Mouse (Mus musculus): ENCODE data around the gene Gspt1. TPM values are rescaled to one million over a fixed set of nuclear protein-coding genes. Genes with fewer than 3 reads are reported as not detected.

Gene Gspt1
- total and polyA plus RNA-seq, 3 experiments, result 111 to 886 (median 147) TPM

GRCm38 (mm10) chr16:11245767-11246166 lies 8.4 kb downstream of the Gspt1 start:
- no peak overlapping the region for H3K9ac ChIP-seq (ENCODE audit: insufficient read depth, low read depth)

GRCm38 (mm10) chr16:11242401-11242800 lies 11.7 kb downstream of the Gspt1 start:
- in situ Hi-C loops (cut with MboI; ENCODE audit: low pct_ligation_motif_present, low pct_unique_long_range_greater_than_20kb, low sequenced_read_pairs) (no loop called here), dilution Hi-C loops (cut with MboI; ENCODE audit: extremely low pct_ligation_motif_present, extremely low pct_unique_long_range_greater_than_20kb, low sequenced_read_pairs) (no loop called here)
- no peak overlapping the region for H3K4me2 ChIP-seq (ENCODE audit: insufficient read depth, low read depth, poor library complexity, severe bottlenecking)
- no peaks in the 10 kb centered on the region for H3K27me3 ChIP-seq (replicated peaks)
- peaks cover 0 to 29% of the 10 kb centered on the region in 2 experiments; a peak in 2 of 4 replicates for H3K4me1 ChIP-seq (ENCODE audit: control insufficient read depth in 1 of 2, insufficient read depth in 2 of 2)
- no peaks in the 10 kb centered on the region for H3K9me3 ChIP-seq (replicated peaks; ENCODE audit: low read length)
- no peak for TF ChIP-seq ZNF384 (IDR thresholded peaks at IDR 0.05; ENCODE audit: low read depth, low read length)
- TF ChIP-seq USF1 (IDR thresholded peaks at IDR 0.05; ENCODE audit: low read depth, low read length), result no peak
- TF ChIP-seq TCF12 (IDR thresholded peaks at IDR 0.05; ENCODE audit: low read depth, low read length), result no peak
- TF ChIP-seq HCFC1 (IDR thresholded peaks at IDR 0.05; ENCODE audit: low read depth, low read length), result no peak
- TF ChIP-seq E2F4 (IDR thresholded peaks at IDR 0.05; ENCODE audit: insufficient replicate concordance, low read depth, low read length), result no peak
- TF ChIP-seq ETS1 (conservative IDR thresholded peaks at IDR 0.05; ENCODE audit: low read depth, low read length), result no peak
- TF ChIP-seq JUN (IDR thresholded peaks at IDR 0.05; ENCODE audit: insufficient read depth, low read depth, low read length), result no peak
- TF ChIP-seq ZMIZ1 (IDR thresholded peaks at IDR 0.05; ENCODE audit: low read depth, low read length), result no peak
- no peak for TF ChIP-seq BHLHE40 (IDR thresholded peaks at IDR 0.05; ENCODE audit: low read depth, low read length)
- no peak for TF ChIP-seq EP300 (IDR thresholded peaks at IDR 0.05; ENCODE audit: low read length)
- TF ChIP-seq ZC3H11A (IDR thresholded peaks at IDR 0.05; ENCODE audit: low read depth, low read length), result no peak
- TF ChIP-seq SMC3 (IDR thresholded peaks at IDR 0.05; ENCODE audit: low read depth, low read length), result no peak
- no peak for TF ChIP-seq IRF4 (IDR thresholded peaks at IDR 0.05; ENCODE audit: low read depth, low read length)
- TF ChIP-seq TBP (conservative IDR thresholded peaks at IDR 0.05; ENCODE audit: low read depth, low read length), result no peak
- TF ChIP-seq MEF2A (IDR thresholded peaks at IDR 0.05; ENCODE audit: borderline replicate concordance, low read depth, low read length), result no peak
- H3K4me3 ChIP-seq (replicated peaks in 1 of 3; ENCODE audit: low read depth in 2 of 3, low read length in 2 of 3, poor library complexity in 1 of 3), result no peak overlapping the region
- DNase-seq (ENCODE audit: extremely low read depth), result no peak
- no peak overlapping the region for H3K27ac ChIP-seq (ENCODE audit: insufficient read depth, low read depth)
- H3K79me2 ChIP-seq (replicated peaks; ENCODE audit: control insufficient read depth, extremely low read depth, insufficient read depth, poor library complexity, severe bottlenecking), result peaks cover 83% of the 10 kb centered on the region
- no peak overlapping the region for H3K9ac ChIP-seq (ENCODE audit: insufficient read depth, low read depth)
- H3K36me3 ChIP-seq (replicated peaks in 1 of 2; ENCODE audit: control insufficient read depth in 1 of 2, insufficient read depth in 1 of 2, low read length in 1 of 2), result peaks cover 9 to 63% of the 10 kb centered on the region in 2 experiments

More at GRCm38 (mm10) chr16:11245767-11246166, 8.4 kb downstream of the Gspt1 start:
- H3K9me3 ChIP-seq (replicated peaks; ENCODE audit: low read length), result no peaks in the 10 kb centered on the region
- H3K27me3 ChIP-seq (replicated peaks), result no peaks in the 10 kb centered on the region
- dilution Hi-C loops (cut with MboI; ENCODE audit: extremely low pct_ligation_motif_present, extremely low pct_unique_long_range_greater_than_20kb, low sequenced_read_pairs), result no loop called here
- in situ Hi-C loops (cut with MboI; ENCODE audit: low pct_ligation_motif_present, low pct_unique_long_range_greater_than_20kb, low sequenced_read_pairs), result no loop called here
- H3K4me2 ChIP-seq (ENCODE audit: insufficient read depth, low read depth, poor library complexity, severe bottlenecking), result no peak overlapping the region
- peaks cover 2 to 41% of the 10 kb centered on the region in 2 experiments; a peak in 3 of 4 replicates for H3K4me1 ChIP-seq (ENCODE audit: control insufficient read depth in 1 of 2, insufficient read depth in 2 of 2)
- peak overlapping the region; percentile 24; the same call in 1 of the 2 replicates for H3K27ac ChIP-seq (ENCODE audit: insufficient read depth, low read depth)
- DNase-seq (ENCODE audit: extremely low read depth), result no peak
- no peak overlapping the region for H3K4me3 ChIP-seq (replicated peaks in 1 of 3; ENCODE audit: low read depth in 2 of 3, low read length in 2 of 3, poor library complexity in 1 of 3)
- H3K36me3 ChIP-seq (replicated peaks in 1 of 2; ENCODE audit: control insufficient read depth in 1 of 2, insufficient read depth in 1 of 2, low read length in 1 of 2), result peaks cover 4 to 60% of the 10 kb centered on the region in 2 experiments
- peaks cover 89% of the 10 kb centered on the region for H3K79me2 ChIP-seq (replicated peaks; ENCODE audit: control insufficient read depth, extremely low read depth, insufficient read depth, poor library complexity, severe bottlenecking)
- TF ChIP-seq KAT2A (IDR thresholded peaks at IDR 0.05; ENCODE audit: insufficient replicate concordance, low read length) (no peak), ZMIZ1 (IDR thresholded peaks at IDR 0.05; ENCODE audit: low read depth, low read length) (no peak), USF2 (conservative IDR thresholded peaks at IDR 0.05; ENCODE audit: low read depth, low read length) (no peak), POLR2AphosphoS2 (IDR thresholded peaks at IDR 0.05; ENCODE audit: low read depth, low read length) (no peak), E2F4 (IDR thresholded peaks at IDR 0.05; ENCODE audit: insufficient replicate concordance, low read depth, low read length) (no peak), ZNF384 (IDR thresholded peaks at IDR 0.05; ENCODE audit: low read depth, low read length) (no peak), TCF12 (IDR thresholded peaks at IDR 0.05; ENCODE audit: low read depth, low read length) (no peak), SIN3A (IDR thresholded peaks at IDR 0.05; ENCODE audit: low read length) (no peak), RCOR1 (conservative IDR thresholded peaks at IDR 0.05; ENCODE audit: low read depth, low read length) (no peak)

All from CH12.LX (cell line).